Mouse (Mus musculus) heart, embryonic 16.5 days (tissue): ENCODE data around the gene Pcnx2. TPM values are rescaled to one million over a fixed set of nuclear protein-coding genes. Genes with fewer than 3 reads are reported as not detected.

ENCODE experiments used
- ATAC-seq: fragments of 200-750 bp; cut with Nextera tagmentation; replicated peaks from 2 replicates; pipeline ENCODE4 v1.8.0; 2017; ENCODE audit warnings: moderate number of reproducible peaks; ENCODE audit not compliant: insufficient read depth, low FRiP score; ENCODE audit errors: extremely low read depth
- H3K27ac ChIP-seq: fragments of 300-500 bp; sonication (generic); 2 replicates; pipeline ENCODE4 v1.5.1; 2014; ENCODE audit warnings: mild to moderate bottlenecking, low read length, control low read depth, moderate library complexity
- H3K27me3 ChIP-seq: fragments of 300-500 bp; sonication (generic); 2 replicates; pipeline ENCODE4 v1.6.1; 2014; ENCODE audit warnings: low read length, mixed read lengths; ENCODE audit not compliant: control insufficient read depth, insufficient read depth
- H3K36me3 ChIP-seq: fragments of 300-500 bp; sonication (generic); 2 replicates; pipeline ENCODE4 v1.6.1; 2014; ENCODE audit not compliant: control insufficient read depth, insufficient read depth
- H3K4me1 ChIP-seq: fragments of 300-500 bp; sonication (generic); 2 replicates; pipeline ENCODE4 v1.6.1; 2014; ENCODE audit warnings: low read length, mixed read lengths; ENCODE audit not compliant: control insufficient read depth, insufficient read depth
- H3K4me2 ChIP-seq: fragments of 300-500 bp; sonication (generic); 2 replicates; pipeline ENCODE4 v1.6.1; 2014; ENCODE audit warnings: low read depth, mild to moderate bottlenecking, control low read depth, low read length
- H3K4me3 ChIP-seq: fragments of 300-500 bp; sonication (generic); 2 replicates; pipeline ENCODE4 v1.5.1; 2014; ENCODE audit warnings: mild to moderate bottlenecking, control low read depth, low read length
- H3K9ac ChIP-seq: fragments of 300-500 bp; sonication (generic); 2 replicates; pipeline ENCODE4 v1.6.1; 2014; ENCODE audit warnings: low read length, control low read depth
- H3K9me3 ChIP-seq: fragments of 300-500 bp; sonication (generic); replicated peaks from 2 replicates; pipeline ENCODE4 v1.6.1; 2016; ENCODE audit warnings: low read length; ENCODE audit not compliant: control insufficient read depth
- WGBS: fragments of 180-500 bp; shearing (Covaris S2); extraction: QIAGEN DNeasy Blood & Tissue Kit; methylation state at CpG from one replicate; pipeline ENCODE4 v1.1.7; 2014; 5-methylcytosine and 5-hydroxymethylcytosine counted together
- polyA plus RNA-seq: library from polyadenylated mRNA; unstranded; fragments of >200 nt; fragmentation: Nextera tagmentation; extraction: Ambion mirVana; gene quantifications from 2 replicates; pipeline ENCODE4 v1.2.1, GENCODE M21; 2015

Pcnx2 gene
- polyA plus RNA-seq, 1 experiment from 2014 or later: 0.22 TPM

GRCm38 (mm10) chr8:125873250-125873534, 24.9 kb downstream of the Pcnx2 start:
- no peaks in the 10 kb centered on the region for H3K36me3 ChIP-seq
- H3K9me3 ChIP-seq: no peaks in the 10 kb centered on the region
- peaks cover 22% of the 10 kb centered on the region for H3K4me1 ChIP-seq
- H3K9ac ChIP-seq: no peak overlapping the region
- WGBS: 51% methylated on average over 2 of the region's 2 CpGs
- no peak overlapping the region for H3K4me3 ChIP-seq
- H3K27ac ChIP-seq: peak overlapping the region; percentile 6; the same call in 1 of the 2 replicates
- no peaks in the 10 kb centered on the region for H3K27me3 ChIP-seq
- ATAC-seq: no peak
- no peak overlapping the region for H3K4me2 ChIP-seq

GRCm38 (mm10) chr8:125872501-125873249, 25.4 kb downstream of the Pcnx2 start:
- 51% methylated on average over 9 of the region's 9 CpGs for WGBS
- H3K4me2 ChIP-seq: no peak overlapping the region
- no peak overlapping the region for H3K4me3 ChIP-seq
- peak overlapping the region; percentile 6; the same call in 1 of the 2 replicates for H3K27ac ChIP-seq
- H3K36me3 ChIP-seq: no peaks in the 10 kb centered on the region
- H3K9ac ChIP-seq: no peak overlapping the region
- ATAC-seq: no peak
- H3K9me3 ChIP-seq: no peaks in the 10 kb centered on the region
- peaks cover 22% of the 10 kb centered on the region for H3K4me1 ChIP-seq
- H3K27me3 ChIP-seq: no peaks in the 10 kb centered on the region

GRCm38 (mm10) chr8:125870821-125871321, 27.2 kb downstream of the Pcnx2 start:
- peaks cover 22% of the 10 kb centered on the region for H3K4me1 ChIP-seq
- H3K4me2 ChIP-seq: no peak overlapping the region; the same call in 1 of the 2 replicates
- no peak overlapping the region; the same call in 1 of the 2 replicates for H3K9ac ChIP-seq
- no peaks in the 10 kb centered on the region for H3K36me3 ChIP-seq
- peak overlapping the region; percentile 5; the same call in 1 of the 2 replicates for H3K27ac ChIP-seq
- under 1% methylated on average over 7 of the region's 7 CpGs for WGBS
- no peaks in the 10 kb centered on the region for H3K27me3 ChIP-seq
- H3K4me3 ChIP-seq: no peak overlapping the region
- peak; percentile 73 for ATAC-seq
- H3K9me3 ChIP-seq: no peaks in the 10 kb centered on the region

GRCm38 (mm10) chr8:125870179-125870702, 27.9 kb downstream of the Pcnx2 start:
- Histone ChIP-seq H3K4me1 (peaks cover 22% of the 10 kb centered on the region), H3K9ac (no peak overlapping the region), H3K9me3 (no peaks in the 10 kb centered on the region), H3K27me3 (no peaks in the 10 kb centered on the region), H3K4me2 (no peak overlapping the region), H3K36me3 (no peaks in the 10 kb centered on the region), H3K4me3 (no peak overlapping the region), H3K27ac (peak overlapping the region; percentile 5; the same call in 1 of the 2 replicates)
- ATAC-seq: peak; percentile 5; the same call in 1 of the 2 replicates
- 15% methylated on average over 6 of the region's 6 CpGs for WGBS

GRCm38 (mm10) chr8:125869739-125870138, 28.4 kb downstream of the Pcnx2 start:
- Histone ChIP-seq H3K27me3 (no peaks in the 10 kb centered on the region), H3K4me3 (no peak overlapping the region), H3K9me3 (no peaks in the 10 kb centered on the region), H3K9ac (no peak overlapping the region), H3K4me1 (peaks cover 22% of the 10 kb centered on the region), H3K36me3 (no peaks in the 10 kb centered on the region), H3K4me2 (no peak overlapping the region), H3K27ac (no peak overlapping the region)
- WGBS: 68% methylated on average over 3 of the region's 3 CpGs
- ATAC-seq: no peak

GRCm38 (mm10) chr8:125868552-125868951, 29.6 kb downstream of the Pcnx2 start:
- ATAC-seq: no peak
- no peaks in the 10 kb centered on the region for H3K36me3 ChIP-seq
- 43% methylated on average over 7 of the region's 7 CpGs for WGBS
- H3K27me3 ChIP-seq: no peaks in the 10 kb centered on the region
- H3K9ac ChIP-seq: no peak overlapping the region
- H3K4me3 ChIP-seq: no peak overlapping the region
- no peak overlapping the region for H3K27ac ChIP-seq
- H3K4me1 ChIP-seq: peaks cover 22% of the 10 kb centered on the region
- H3K4me2 ChIP-seq: no peak overlapping the region
- no peaks in the 10 kb centered on the region for H3K9me3 ChIP-seq

- Histone ChIP-seq H3K9me3 (no peaks in the 10 kb centered on the region), H3K36me3 (no peaks in the 10 kb centered on the region), H3K27me3 (no peaks in the 10 kb centered on the region), H3K4me2 (no peak overlapping the region), H3K4me3 (no peak overlapping the region), H3K27ac (no peak overlapping the region), H3K4me1 (peaks cover 12% of the 10 kb centered on the region), H3K9ac (no peak overlapping the region)
- ATAC-seq: no peak
- WGBS: 71% methylated on average over 12 of the region's 12 CpGs
These were observed 32.0 kb downstream of the Pcnx2 start for GRCm38 (mm10) chr8:125866125-125866524.

- 61% methylated on average over 6 of the region's 6 CpGs for WGBS
- no peak overlapping the region for H3K4me3 ChIP-seq
- no peaks in the 10 kb centered on the region for H3K9me3 ChIP-seq
- H3K36me3 ChIP-seq: no peaks in the 10 kb centered on the region
- H3K27ac ChIP-seq: no peak overlapping the region
- H3K27me3 ChIP-seq: no peaks in the 10 kb centered on the region
- no peak for ATAC-seq
- H3K4me2 ChIP-seq: no peak overlapping the region
- no peak overlapping the region for H3K9ac ChIP-seq
- H3K4me1 ChIP-seq: peaks cover 17% of the 10 kb centered on the region
These were observed 40.9 kb downstream of the Pcnx2 start for GRCm38 (mm10) chr8:125857251-125857650.

- Histone ChIP-seq H3K4me1 (peaks cover 16% of the 10 kb centered on the region), H3K36me3 (no peaks in the 10 kb centered on the region), H3K4me3 (no peak overlapping the region), H3K27me3 (no peaks in the 10 kb centered on the region), H3K27ac (no peak overlapping the region), H3K9ac (no peak overlapping the region), H3K4me2 (no peak overlapping the region), H3K9me3 (no peaks in the 10 kb centered on the region)
- WGBS: 51% methylated on average over 4 of the region's 4 CpGs
- ATAC-seq: 0 out of 2 replicates have a peak, but pooled peaks have one; percentile 57
These were observed 42.0 kb downstream of the Pcnx2 start for GRCm38 (mm10) chr8:125856160-125856559.
